Mouse (Mus musculus) macrophage (primary cell): Measurements from ENCODE around the gene Malsu1. TPM values are rescaled to one million over a fixed set of nuclear protein-coding genes. Genes with fewer than 3 reads are reported as not detected.

Experiments used
- H3K27ac ChIP-seq: fragments of 350-480 bp; formaldehyde crosslinking; 2 replicates; pipeline ENCODE4 v1.9.0; 2021
- H3K36me3 ChIP-seq: fragments of 350-480 bp; formaldehyde crosslinking; 2 replicates; pipeline ENCODE4 v1.9.0; 2021; ENCODE audit errors: inconsistent target
- H3K4me3 ChIP-seq: fragments of 350-480 bp; formaldehyde crosslinking; 2 replicates; pipeline ENCODE4 v1.9.0; 2021; ENCODE audit errors: inconsistent target
- H3K79me2 ChIP-seq: fragments of 350-480 bp; formaldehyde crosslinking; 2 replicates; pipeline ENCODE4 v1.9.0; 2021; ENCODE audit errors: inconsistent target
- WGBS: methylation state at CpG from one replicate; pipeline ENCODE4 v1.1.7; 2026; ENCODE audit warnings: inconsistent platforms; ENCODE audit not compliant: missing documents; 5-methylcytosine and 5-hydroxymethylcytosine counted together
- polyA plus RNA-seq: library from polyadenylated mRNA; stranded (reverse); fragments of 250-400 nt; gene quantifications from 3 replicates; pipeline ENCODE4 v1.2.4, GENCODE M21; 2018; ENCODE audit warnings: inconsistent platforms
- total RNA-seq, 78 experiments: library from RNA; depleted of rRNA; stranded (reverse); fragments of 250-400 nt; gene quantifications; 1 replicate in 9 of 78; 2 replicates in 24 of 78; 3 replicates in 43 of 78; 4 replicates in 2 of 78; pipeline ENCODE4 v1.2.4; 2018; ENCODE audit warnings: inconsistent platforms in 56 of 78

The Malsu1 gene
- 100 to 1,000 TPM in 18 of 26 experiments, 10 to 100 TPM in 8; 57.4 to 282 (median 136) TPM for total RNA-seq (2018; cell fraction: chromatin; rRNA removed)
- 10 to 100 TPM in 6 of 26 experiments, 1 to 10 TPM in 20; 3.7 to 18.0 (median 7.4) TPM for total RNA-seq (2018; cell fraction: cytosol; rRNA removed)
- total RNA-seq (2018; cell fraction: nucleus; rRNA removed), result 100 to 1,000 TPM in 6 of 26 experiments, 10 to 100 TPM in 20; 28.0 to 161 (median 73.3) TPM
- polyA plus RNA-seq, result 5.1 to 8.2 TPM (median 5.4 TPM) in 3 replicates

DNA sequence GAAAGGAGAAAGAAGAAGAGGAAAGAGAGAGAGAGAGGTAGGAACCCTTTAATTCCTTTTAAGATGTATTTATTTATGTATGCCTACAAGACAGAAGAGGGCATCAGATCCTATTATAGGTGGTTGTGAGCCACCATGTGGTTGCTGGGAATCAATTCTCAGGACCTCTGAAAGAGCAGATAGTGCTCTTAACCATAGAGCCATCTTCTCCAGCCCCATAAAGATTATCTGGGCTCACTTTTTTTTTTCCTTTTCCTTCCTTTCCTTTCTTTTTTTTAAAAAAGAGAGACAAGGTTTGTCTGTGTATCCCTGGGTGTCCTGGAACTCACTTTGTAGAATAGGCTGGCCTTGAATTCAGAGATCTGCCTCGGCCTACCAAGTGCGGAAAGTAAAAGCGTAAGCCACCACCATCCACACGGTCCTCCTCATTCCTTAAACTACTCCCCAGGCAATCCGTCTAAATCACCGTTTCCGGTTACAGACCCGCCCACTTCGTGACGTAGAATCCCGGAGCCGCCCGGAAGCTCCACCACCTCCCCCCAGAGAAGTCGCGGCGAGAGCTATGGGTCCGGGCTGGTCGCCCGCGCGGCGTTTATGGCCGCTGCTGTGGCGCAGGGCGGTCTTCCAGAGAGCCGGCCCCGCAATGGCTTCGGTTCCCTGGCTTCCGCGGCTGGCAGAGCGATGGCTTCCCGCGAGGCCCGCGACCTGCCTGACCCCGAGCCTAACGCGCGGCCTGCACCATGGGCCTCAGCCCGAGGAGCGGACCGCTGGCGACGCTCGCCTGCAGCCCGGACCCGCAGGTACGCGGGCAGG, at the start of gene Malsu1:
TSS of gene Malsu1 (plus strand) at position 492 of the 813 bp plus-strand sequence.
- H3K36me3 ChIP-seq, result 0 out of 2 replicates have a peak, but pooled peaks cover 3% of the 10 kb centered on the region
- H3K79me2 ChIP-seq, result peaks cover 46% of the 10 kb centered on the region
- WGBS, result 1% methylated on average over 49 of the region's 49 CpGs
- H3K4me3 ChIP-seq, result peak within 1 kb of the TSS; percentile 78
- H3K27ac ChIP-seq, result peak within 1 kb of the TSS; percentile 31

DNA sequence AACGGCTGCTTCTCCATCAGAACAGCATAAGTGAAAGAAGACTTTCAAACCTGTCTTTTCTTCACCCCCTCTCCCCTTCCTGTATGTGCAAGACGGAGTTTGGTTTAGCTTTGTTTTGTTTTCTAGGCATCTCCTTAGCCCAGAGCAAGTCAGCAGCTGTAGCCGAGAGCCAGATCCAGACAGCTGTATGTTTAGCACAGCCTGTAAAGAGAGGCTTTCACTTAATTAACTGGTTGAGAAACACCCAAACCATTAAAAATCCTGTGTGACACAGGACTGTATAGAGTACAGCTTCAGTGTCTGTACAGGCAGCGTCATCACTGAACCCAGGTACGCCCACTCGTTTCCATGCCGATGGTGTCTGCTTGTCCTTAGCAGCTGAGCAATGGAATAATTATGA, 48.3 kb upstream of the Malsu1 start:
- WGBS, result 99% methylated on average over 7 of the region's 7 CpGs
- no peak overlapping the region for H3K27ac ChIP-seq
- H3K4me3 ChIP-seq, result no peak overlapping the region

DNA sequence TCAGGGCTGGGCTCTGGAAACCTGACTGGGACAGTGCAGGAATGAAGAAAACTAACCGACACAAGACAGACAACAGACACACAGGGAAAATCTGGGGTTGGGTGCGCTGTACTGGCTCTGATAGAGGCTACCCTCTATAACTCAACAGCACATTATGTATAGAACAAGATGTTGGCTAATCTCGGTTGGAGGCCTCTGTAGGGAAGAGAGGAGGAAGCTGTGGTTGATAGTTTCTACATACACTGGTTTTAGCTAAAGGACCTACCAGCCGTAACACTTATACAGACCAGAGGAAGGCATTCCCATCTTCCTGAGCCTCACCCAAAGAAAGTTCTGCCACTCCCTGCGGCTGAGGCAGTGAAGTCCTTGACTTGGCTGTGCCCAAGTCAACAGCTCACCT, 47.1 kb upstream of the Malsu1 start:
- no peak overlapping the region for H3K4me3 ChIP-seq
- WGBS, result 15% methylated on average over 5 of the region's 5 CpGs

More for the DNA sequence above, 48.3 kb upstream of the Malsu1 start:
- Histone ChIP-seq H3K36me3 (no peaks in the 10 kb centered on the region), H3K79me2 (peaks cover 13% of the 10 kb centered on the region; the same call in 1 of the 2 replicates)

DNA sequence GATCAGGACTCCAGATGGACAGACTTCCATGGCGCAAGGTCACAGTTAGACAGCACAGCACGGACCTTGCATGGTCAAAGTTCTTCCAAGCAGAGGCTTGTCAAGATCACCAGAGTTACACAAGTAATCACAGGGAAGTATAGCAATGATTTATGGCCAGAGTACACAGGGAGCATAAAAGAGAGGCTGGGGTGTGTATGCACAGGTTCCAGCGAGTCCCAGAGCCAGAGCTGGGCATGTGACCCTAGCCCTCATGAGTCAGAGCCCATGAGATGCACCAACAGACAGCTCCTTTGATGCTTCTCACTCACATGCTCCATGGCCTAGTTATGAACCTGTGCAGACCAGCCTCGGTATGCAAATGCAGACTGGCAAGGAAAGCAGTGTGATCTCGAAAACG, 45.6 kb upstream of the Malsu1 start:
- H3K27ac ChIP-seq, result peak overlapping the region; percentile 99
- peaks cover 25% of the 10 kb centered on the region; the same call in 1 of the 2 replicates for H3K79me2 ChIP-seq
- H3K36me3 ChIP-seq, result no peaks in the 10 kb centered on the region
- no peak overlapping the region for H3K4me3 ChIP-seq
- 78% methylated on average over 4 of the region's 6 CpGs for WGBS

More for the DNA sequence above, 47.1 kb upstream of the Malsu1 start:
- Histone ChIP-seq H3K36me3 (no peaks in the 10 kb centered on the region), H3K79me2 (peaks cover 13% of the 10 kb centered on the region; the same call in 1 of the 2 replicates), H3K27ac (peak overlapping the region; percentile 99)

DNA sequence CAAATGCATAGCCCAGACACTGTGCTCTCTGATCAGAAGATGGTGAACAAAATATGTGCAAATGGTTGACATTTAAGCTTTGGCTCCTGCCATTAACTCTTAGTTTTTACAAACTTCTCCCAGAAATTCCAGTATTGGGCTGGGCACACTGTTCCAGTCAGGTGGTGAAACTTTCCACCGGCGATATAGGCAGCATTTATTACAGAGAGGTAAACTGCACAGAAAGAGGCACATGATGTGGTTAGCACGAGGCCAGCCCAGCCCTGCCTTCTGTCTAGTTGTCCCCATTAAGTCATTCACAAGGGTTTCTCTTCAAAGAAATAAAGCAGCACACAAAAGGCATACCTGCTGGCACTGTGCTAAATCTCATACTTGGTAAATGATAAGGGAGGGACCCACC, 44.9 kb upstream of the Malsu1 start:
- Histone ChIP-seq H3K79me2 (peaks cover 32% of the 10 kb centered on the region; the same call in 1 of the 2 replicates), H3K4me3 (no peak overlapping the region), H3K36me3 (no peaks in the 10 kb centered on the region), H3K27ac (peak overlapping the region; percentile 99)
- 95% methylated on average over 3 of the region's 3 CpGs for WGBS

DNA sequence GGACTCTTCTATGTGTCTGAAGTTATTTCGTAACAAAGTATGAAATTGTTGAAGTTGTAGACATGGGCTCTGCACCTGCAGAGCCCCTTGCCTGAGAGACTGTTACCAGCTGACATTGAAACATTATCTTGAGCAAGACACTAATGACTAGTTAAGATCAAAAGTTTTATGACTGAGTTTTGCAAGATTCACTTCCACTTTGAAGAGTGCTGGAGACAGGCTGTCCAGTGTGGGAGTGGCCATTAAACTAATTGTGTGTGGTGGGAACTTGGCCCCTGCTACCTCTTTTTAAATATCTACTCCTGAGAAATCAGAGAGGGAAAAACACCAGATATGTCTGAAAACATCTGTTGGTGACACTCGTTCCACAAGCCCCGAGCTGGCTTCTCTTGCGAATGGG, 42.4 kb upstream of the Malsu1 start:
- Histone ChIP-seq H3K79me2 (peaks cover 46% of the 10 kb centered on the region; the same call in 1 of the 2 replicates), H3K27ac (peak overlapping the region; percentile 99), H3K4me3 (no peak overlapping the region), H3K36me3 (no peaks in the 10 kb centered on the region)
- WGBS, result 5% methylated on average over 4 of the region's 4 CpGs

DNA sequence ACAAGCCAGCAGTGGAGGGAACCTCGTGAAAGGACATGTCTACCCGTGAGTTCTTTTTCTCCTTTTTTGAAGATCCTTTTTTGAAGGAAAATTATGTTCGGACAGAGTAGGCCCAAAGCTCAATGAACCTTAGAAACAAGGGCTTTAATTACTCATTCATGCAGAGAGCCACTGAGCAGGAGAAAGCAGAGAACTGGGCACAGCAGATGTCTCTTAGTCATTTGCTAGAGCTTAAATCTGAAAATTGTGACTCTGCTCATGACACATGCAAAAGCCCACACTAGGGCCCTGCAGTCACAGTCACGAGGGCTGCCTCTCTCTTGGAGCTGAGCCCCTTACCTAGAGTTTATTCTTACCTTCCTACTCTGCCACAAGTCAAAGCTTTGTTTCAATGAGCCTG, 40.8 kb upstream of the Malsu1 start:
- H3K79me2 ChIP-seq, result peaks cover 60% of the 10 kb centered on the region
- H3K4me3 ChIP-seq, result no peak overlapping the region
- no peaks in the 10 kb centered on the region for H3K36me3 ChIP-seq
- WGBS, result 61% methylated on average over 3 of the region's 4 CpGs
- H3K27ac ChIP-seq, result peak overlapping the region; percentile 99

DNA sequence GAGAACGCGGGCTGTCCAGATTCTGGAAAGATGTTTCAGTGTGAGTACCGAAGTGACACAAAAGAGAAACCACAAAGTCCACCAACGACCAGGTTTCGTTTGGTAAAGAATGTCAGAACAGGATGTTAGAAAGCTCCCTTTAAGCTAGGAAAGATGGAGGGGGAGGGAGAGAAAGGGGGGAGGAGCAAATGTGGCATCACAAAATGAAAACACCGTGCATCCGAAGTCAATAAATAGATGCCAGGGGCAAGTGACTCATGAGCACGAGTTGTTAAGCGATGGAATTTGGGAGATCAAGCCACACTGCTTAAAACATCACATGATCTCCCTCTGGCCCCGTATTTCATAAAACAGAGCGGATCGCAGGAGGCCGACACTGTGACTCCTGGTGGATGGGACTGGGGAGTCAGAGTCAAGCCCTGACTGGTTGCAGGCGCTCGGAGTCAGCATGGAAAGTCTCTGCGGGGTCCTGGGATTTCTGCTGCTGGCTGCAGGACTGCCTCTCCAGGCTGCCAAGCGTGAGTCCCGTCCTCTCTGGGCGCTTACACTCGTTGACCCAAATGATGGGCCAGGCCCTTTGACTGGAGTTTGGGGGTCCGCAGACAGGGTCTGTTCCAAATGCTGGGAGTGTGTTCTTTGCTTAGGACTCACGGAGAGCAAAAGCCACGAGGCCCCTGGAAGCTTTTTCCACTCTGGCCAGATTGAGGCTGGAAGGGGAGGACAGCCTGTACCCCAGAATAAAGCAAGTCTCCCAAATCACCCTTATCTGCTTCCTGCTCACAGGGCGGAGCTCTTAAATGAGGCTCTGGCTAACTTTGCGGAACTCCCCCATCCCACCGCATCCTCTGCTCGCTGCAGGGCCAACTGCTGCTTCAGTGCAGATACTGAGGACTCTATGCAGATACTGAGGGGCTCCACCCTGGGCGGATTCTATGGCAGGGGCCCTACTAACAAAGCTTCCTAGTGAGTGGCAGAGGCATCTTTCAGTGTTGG, 37.0 kb upstream of the Malsu1 start, which contains the start of gene Gpnmb:
TSS of gene Gpnmb (plus strand) at position 272 of the 993 bp plus-strand sequence.
- Histone ChIP-seq H3K27ac (peak within 1 kb of the TSS; percentile 99), H3K79me2 (peaks cover 85% of the 10 kb centered on the region), H3K4me3 (peak within 1 kb of the TSS; percentile 81), H3K36me3 (no peaks in the 10 kb centered on the region)
- 20% methylated on average over 28 of the region's 28 CpGs for WGBS

DNA sequence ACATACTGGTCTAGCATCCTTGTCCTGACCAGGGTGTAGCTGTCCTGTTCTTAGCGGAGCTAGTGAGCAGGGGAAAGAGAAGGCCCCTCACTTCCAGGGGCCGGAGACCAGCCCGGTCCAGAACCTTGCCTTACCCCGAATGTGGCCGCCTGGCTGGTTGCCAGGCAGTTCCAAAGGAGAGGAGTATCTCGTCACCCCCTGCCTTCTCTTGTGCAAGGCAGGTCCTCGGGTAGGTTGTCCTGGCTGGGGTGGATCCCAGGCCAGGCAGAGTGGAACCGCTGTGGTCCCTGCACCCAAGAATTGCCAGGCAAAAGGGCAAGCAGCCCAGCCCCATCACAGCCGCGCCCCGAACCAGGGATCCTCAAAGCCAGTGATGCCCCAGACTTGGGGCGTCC, 36.3 kb upstream of the Malsu1 start:
- Histone ChIP-seq H3K36me3 (peaks cover 7% of the 10 kb centered on the region; the same call in 1 of the 2 replicates), H3K4me3 (peak overlapping the region; percentile 81), H3K79me2 (peaks cover 85% of the 10 kb centered on the region), H3K27ac (peak overlapping the region; percentile 99)
- 59% methylated on average over 12 of the region's 12 CpGs for WGBS

DNA sequence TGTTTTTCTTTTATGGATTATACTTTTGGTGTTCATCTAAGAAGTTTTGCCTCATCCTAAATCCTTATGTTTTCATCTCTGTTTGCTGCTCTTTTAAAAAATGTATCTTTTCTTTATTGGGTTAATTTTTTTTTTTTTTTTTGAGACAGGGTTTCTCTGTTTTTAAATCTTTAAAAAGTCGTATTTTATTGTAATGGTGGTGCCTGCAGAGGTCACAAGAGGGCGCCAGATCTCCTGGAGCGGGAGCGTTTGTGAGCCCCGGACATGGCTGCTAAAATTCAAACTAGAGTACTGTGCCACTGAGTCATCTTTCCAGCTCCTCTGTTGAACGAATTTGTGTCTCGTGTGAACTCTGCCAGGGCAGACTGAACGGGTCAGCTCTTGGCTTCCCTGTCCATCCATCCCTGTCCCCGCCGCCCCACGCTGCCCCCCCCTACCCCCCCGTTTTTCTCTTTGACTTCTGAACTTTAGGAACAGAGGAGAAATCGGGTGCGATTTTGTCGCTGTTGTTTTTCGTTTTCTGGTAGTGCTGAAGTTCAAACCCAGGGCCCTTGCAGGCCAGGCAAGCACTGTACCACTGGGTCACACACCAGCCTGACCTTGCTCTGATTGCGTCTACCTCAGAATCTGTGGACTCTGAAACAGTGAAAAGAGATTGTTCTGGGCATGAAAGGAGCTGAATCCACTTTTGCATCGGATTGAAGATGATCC, 34.0 kb upstream of the Malsu1 start:
- WGBS, result 17% methylated on average over 14 of the region's 18 CpGs
- Histone ChIP-seq H3K27ac (peak overlapping the region; percentile 99), H3K79me2 (peaks cover 87% of the 10 kb centered on the region), H3K36me3 (peaks cover 29% of the 10 kb centered on the region; the same call in 1 of the 2 replicates), H3K4me3 (peak overlapping the region; percentile 81)

DNA sequence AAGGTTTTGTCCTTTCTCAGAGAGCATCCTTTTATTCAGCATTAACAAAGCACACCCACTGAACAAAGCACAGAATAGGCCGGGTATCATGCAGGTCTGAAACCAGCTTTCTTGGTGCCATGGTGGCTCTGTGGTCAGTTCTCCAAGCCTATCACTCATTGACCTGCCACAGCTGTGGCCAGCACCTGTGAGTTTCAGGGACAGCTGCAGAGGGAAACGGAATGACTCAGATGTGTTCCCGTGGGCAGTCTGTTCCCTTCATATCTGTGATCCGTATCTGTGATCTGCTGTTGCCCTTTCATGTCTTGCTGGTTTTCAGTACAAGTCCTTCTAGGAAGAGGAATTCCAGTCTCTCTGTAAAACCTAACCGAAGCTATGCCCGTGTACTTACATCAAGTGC, 27.1 kb upstream of the Malsu1 start:
- H3K4me3 ChIP-seq, result no peak overlapping the region
- WGBS, result 79% methylated on average over 6 of the region's 6 CpGs
- H3K79me2 ChIP-seq, result peaks cover 100% of the 10 kb centered on the region
- H3K36me3 ChIP-seq, result peaks cover 98% of the 10 kb centered on the region
- no peak overlapping the region for H3K27ac ChIP-seq

DNA sequence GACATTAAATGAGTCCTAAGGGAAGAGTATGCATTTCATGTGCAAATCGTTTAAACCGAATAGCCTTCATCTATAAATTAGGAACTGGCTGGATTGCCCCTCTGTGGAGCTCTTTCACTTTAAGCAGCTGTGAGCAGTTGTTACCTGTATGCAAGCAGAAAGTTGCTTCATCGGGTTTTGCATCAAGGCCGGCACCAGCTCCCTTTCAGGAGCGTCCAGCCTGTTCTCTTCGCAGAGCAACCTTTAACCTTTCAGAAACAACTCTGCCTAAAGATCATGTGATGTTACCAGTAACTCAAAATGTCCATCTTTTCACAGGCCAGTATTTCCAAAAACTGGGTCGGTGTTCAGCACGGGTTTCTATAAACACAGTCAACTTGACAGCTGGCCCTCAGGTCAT, 26.6 kb upstream of the Malsu1 start:
- 82% methylated on average over 8 of the region's 8 CpGs for WGBS
- Histone ChIP-seq H3K36me3 (peaks cover 99% of the 10 kb centered on the region), H3K4me3 (no peak overlapping the region), H3K27ac (no peak overlapping the region), H3K79me2 (peaks cover 100% of the 10 kb centered on the region)

DNA sequence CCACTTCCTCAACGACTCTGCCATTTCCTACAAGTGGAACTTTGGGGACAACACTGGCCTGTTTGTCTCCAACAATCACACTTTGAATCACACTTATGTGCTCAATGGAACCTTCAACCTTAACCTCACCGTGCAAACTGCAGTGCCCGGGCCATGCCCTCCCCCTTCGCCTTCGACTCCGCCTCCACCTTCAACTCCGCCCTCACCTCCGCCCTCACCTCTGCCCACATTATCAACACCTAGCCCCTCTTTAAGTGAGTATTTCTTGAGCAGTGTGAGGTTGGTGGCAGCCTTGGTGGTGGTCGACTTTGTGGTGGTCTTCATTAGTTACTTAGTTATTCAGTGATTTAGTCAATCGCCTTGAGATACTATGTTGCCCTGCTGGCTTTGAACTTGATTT, 25.7 kb upstream of the Malsu1 start:
- Histone ChIP-seq H3K27ac (no peak overlapping the region), H3K4me3 (no peak overlapping the region), H3K36me3 (peaks cover 99% of the 10 kb centered on the region), H3K79me2 (peaks cover 100% of the 10 kb centered on the region)
- WGBS, result 76% methylated on average over 10 of the region's 10 CpGs
